Mouse (Mus musculus) bone marrow macrophage, adult 2 months (primary cell): ENCODE results near the gene Cpm. TPM values are rescaled to one million over a fixed set of nuclear protein-coding genes. Genes with fewer than 3 reads are reported as not detected.
"Not testable (repeated sequence)": the region's sequence is repeated elsewhere in the genome, so short reads cannot be mapped to it uniquely, and the experiment has no call there.

Experiments
- H3K27ac ChIP-seq: 2 replicates; pipeline ENCODE4 v1.5.1; 2012; ENCODE audit warnings: low read depth, low read length; ENCODE audit not compliant: insufficient read depth
- H3K4me1 ChIP-seq: 2 replicates; pipeline ENCODE4 v1.6.1; 2012; ENCODE audit warnings: low read length; ENCODE audit not compliant: control insufficient read depth, insufficient read depth
- H3K4me3 ChIP-seq: 2 replicates; pipeline ENCODE4 v1.5.1; 2012; ENCODE audit warnings: mild to moderate bottlenecking, low read length, moderate library complexity; ENCODE audit not compliant: insufficient read depth
- CTCF ChIP-seq: IDR thresholded peaks from 2 replicates; pipeline ENCODE4 v1.5.1; 2012; ENCODE audit warnings: low read depth, mild to moderate bottlenecking, low read length, moderate library complexity
- POLR2A ChIP-seq: IDR thresholded peaks from 2 replicates; pipeline ENCODE4 v1.6.1; 2012; ENCODE audit warnings: mild to moderate bottlenecking, low read depth, low read length, borderline replicate concordance
- polyA plus RNA-seq: library from polyadenylated mRNA; stranded (reverse); fragments of >200 nt; gene quantifications from 2 replicates; pipeline ENCODE4 v1.2.4, GENCODE M21; 2012; ENCODE audit not compliant: missing spikeins, insufficient read depth, insufficient read length

Gene Cpm
- polyA plus RNA-seq, 1 experiment = not detected

DNA sequence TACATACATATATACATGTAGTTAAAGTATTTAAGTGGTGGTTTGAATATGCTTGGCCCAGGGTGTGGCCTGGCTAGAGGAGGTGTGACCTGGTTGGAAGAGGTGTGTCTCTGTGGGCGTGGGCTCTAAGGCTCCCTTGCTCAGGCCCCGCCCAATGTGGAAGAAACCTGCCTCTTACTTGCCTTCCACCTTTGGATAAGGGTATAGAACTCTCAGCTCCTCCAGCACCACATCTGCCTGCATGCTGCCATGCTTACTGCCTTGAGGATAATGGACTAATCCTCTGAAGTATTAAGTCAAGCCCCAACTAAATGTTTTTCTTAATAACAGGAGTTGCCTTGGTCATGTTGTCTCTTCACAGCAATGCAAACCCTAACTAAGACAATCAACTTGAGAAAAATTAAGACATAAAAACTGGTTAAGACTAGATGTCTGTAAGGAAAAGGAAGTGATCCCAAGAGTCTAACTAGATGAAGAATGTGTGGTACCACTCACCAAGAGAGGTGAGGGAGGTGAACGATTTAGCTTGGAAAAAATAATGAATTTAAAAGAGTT is 68.3 kb downstream of the Cpm start:
- TF ChIP-seq CTCF (no peak), POLR2A (no peak)
- Histone ChIP-seq H3K4me3 (no peak overlapping the region), H3K27ac (no peak overlapping the region), H3K4me1 (no peaks in the 10 kb centered on the region)

DNA sequence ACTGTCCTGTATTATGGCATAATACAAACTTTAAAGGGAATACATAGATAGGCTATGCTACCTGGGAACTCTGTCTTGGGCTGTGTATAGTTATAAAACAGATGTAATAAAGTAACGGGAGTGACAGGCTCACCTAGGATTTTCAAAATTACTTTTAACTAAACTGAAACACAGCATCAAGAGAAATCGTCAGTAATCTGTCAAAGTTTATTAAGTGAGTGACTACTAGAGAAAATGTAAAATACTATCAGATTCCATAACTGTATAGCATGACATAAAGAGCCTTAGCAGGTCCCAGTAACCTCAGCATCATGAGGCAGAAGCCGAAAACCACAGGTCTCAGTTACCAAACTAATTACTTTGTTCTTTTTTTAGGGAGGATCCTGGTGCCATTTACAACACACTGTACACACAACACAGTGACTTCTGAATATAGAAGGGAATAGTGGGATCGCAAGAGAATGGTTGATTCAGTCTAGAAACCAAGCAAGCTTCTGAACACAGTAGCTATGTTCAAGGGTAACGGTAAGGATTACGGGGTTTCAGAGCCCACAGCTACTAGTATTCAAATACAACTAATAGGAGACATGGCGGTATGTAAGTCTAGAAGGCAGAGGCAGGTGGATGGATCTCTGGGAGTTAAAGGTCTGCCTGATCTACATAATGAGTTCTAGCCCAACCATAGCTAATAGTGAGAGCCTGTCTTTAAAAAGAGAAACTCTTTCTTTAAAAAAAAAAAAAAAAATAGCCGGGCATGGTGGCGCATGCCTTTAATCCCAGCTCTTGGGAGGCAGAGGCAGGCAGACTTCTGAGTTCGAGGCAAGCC is 69.2 kb downstream of the Cpm start:
- no peak overlapping the region for H3K4me3 ChIP-seq
- no peak overlapping the region for H3K27ac ChIP-seq
- TF ChIP-seq CTCF = no peak
- no peak for TF ChIP-seq POLR2A
- H3K4me1 ChIP-seq = no peaks in the 10 kb centered on the region

DNA sequence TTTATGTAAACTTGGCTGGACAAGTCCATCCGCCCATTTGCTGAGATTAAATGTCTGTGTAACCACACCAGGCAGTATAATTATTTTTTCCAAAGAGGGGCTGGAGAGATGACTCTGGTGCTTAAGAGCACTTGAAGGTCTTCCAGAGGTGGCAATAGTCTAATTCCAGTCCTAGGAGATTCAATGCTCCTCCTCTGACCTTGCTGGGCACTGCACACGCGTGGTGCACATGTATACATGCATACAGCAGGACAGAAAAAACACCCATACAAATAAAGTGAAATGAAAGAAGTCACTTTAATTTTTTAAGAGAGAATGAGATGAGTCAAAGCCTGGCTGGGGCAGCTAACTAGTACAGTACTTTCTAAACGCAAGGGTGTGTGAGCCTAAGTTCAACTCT is 70.6 kb downstream of the Cpm start:
- Histone ChIP-seq H3K4me3 (no peak overlapping the region), H3K27ac (no peak overlapping the region), H3K4me1 (no peaks in the 10 kb centered on the region)
- TF ChIP-seq CTCF = no peak
- no peak for TF ChIP-seq POLR2A

- H3K27ac ChIP-seq = no peak overlapping the region
- TF ChIP-seq POLR2A (no peak), CTCF (no peak)
- peaks cover 2% of the 10 kb centered on the region; the same call in 1 of the 2 replicates for H3K4me1 ChIP-seq
- H3K4me3 ChIP-seq = no peak overlapping the region
Measured at GRCm38 (mm10) chr10:117700450-117700849, 71.2 kb downstream of the Cpm start.

- TF ChIP-seq CTCF (no peak), POLR2A (no peak)
- Histone ChIP-seq H3K4me1 (peaks cover 3% of the 10 kb centered on the region; the same call in 1 of the 2 replicates), H3K27ac (no peak overlapping the region), H3K4me3 (no peak overlapping the region)
Measured at GRCm38 (mm10) chr10:117701034-117701829, 71.9 kb downstream of the Cpm start.

DNA sequence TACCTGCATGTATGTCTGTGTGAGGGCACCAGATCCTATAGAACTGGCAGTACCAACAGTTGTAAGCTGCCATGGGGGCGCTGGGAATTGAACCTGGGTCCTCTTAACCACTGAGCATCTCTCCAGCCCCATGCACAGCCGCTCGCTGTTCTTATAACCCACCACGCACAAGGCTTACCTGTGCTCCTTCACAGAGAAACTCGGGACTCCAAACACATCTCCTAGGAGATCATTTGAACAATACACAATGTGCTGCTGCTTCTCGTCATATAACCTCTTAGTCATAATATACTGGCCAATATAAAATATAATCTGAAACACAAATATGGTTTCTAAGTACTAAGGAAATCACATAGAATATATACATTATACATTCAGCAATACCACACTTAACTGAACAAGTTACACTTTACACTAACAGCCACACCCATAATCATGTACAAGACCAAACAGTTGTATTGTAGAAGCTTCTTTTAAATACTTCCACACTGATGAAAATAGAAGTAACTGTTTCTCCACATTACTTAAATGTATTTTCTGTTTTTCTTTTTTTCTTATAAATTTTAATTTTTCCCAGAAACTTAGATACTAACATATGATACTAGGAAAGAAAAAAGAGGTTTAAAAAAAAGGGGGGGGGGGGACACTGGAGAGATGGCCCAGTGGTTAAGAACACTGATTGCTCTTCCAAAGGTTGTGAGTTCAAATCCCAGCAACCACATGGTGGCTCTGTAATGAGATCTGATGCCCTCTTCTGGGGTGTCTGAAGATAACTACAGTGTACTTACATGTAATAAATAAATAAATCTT is 72.9 kb downstream of the Cpm start:
- H3K27ac ChIP-seq = no peak overlapping the region
- no peak overlapping the region for H3K4me3 ChIP-seq
- peaks cover 10% of the 10 kb centered on the region for H3K4me1 ChIP-seq
- TF ChIP-seq POLR2A (no peak), CTCF (no peak)

- Histone ChIP-seq H3K4me3 (no peak overlapping the region), H3K27ac (no peak overlapping the region), H3K4me1 (peaks cover 11% of the 10 kb centered on the region)
- no peak for TF ChIP-seq CTCF
- no peak for TF ChIP-seq POLR2A
Measured at GRCm38 (mm10) chr10:117703506-117703905, 74.2 kb downstream of the Cpm start.

- peaks cover 11% of the 10 kb centered on the region for H3K4me1 ChIP-seq
- not testable (repeated sequence) for H3K27ac ChIP-seq, H3K4me3 ChIP-seq
Measured at GRCm38 (mm10) chr10:117704314-117704963, 75.1 kb downstream of the Cpm start.

DNA sequence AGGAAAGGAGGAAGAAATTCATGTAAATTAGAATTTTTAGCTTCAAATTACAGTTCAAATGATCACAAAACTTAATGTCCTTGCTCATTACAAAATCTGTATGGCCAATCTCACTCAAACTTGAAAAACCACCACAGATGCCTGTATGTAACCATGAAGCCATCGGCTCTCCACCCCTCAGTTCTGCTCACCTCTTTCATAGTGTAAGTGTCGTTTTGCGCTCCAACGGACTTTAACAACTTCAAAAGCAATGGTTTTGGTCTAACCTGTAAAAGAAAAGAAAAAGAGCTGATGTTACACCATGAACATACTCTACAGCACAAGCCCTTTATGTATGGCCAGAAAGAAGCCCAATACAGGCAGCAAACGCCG is 75.7 kb downstream of the Cpm start:
- Histone ChIP-seq H3K4me3 (no peak overlapping the region), H3K27ac (no peak overlapping the region), H3K4me1 (peaks cover 11% of the 10 kb centered on the region)
- TF ChIP-seq POLR2A (no peak), CTCF (no peak)
